Mouse (Mus musculus) retina, embryonic 14.5 days (tissue): ENCODE results near the gene Fam129a.

ENCODE experiments used
- DNase-seq: peaks from one replicate; pipeline ENCODE4 v3.0.0-alpha.2; 2015; ENCODE audit warnings: low spot score

Fam129a gene

GRCm38 (mm10) chr1:151699363-151699762 lies 128.4 kb downstream of the Fam129a start:
- no peak for DNase-seq

- no peak for DNase-seq
These were observed 131.8 kb downstream of the Fam129a start for GRCm38 (mm10) chr1:151702816-151703215.

GRCm38 (mm10) chr1:151705723-151706396 lies 134.9 kb downstream of the Fam129a start:
- peak; percentile 88 for DNase-seq

GRCm38 (mm10) chr1:151706397-151706752 lies 135.4 kb downstream of the Fam129a start:
- DNase-seq, result no peak

- DNase-seq, result no peak
These were observed 138.2 kb downstream of the Fam129a start for GRCm38 (mm10) chr1:151708966-151709733.

- DNase-seq, result no peak
These were observed 138.7 kb downstream of the Fam129a start for GRCm38 (mm10) chr1:151709734-151710022.

- no peak for DNase-seq
These were observed 139.6 kb downstream of the Fam129a start for GRCm38 (mm10) chr1:151710424-151711055.

GRCm38 (mm10) chr1:151711062-151711461 lies 140.1 kb downstream of the Fam129a start:
- DNase-seq, result no peak

GRCm38 (mm10) chr1:151712664-151713063 lies 141.7 kb downstream of the Fam129a start:
- DNase-seq, result no peak

- DNase-seq, result no peak
These were observed 142.6 kb downstream of the Fam129a start for GRCm38 (mm10) chr1:151713622-151714021.

GRCm38 (mm10) chr1:151716024-151716710 lies 145.2 kb downstream of the Fam129a start:
- peak; percentile 44 for DNase-seq

GRCm38 (mm10) chr1:151717624-151718023 lies 146.6 kb downstream of the Fam129a start:
- DNase-seq, result no peak

- DNase-seq, result no peak
These were observed 147.6 kb downstream of the Fam129a start for GRCm38 (mm10) chr1:151718575-151718974.

- DNase-seq, result no peak
These were observed 148.9 kb downstream of the Fam129a start for GRCm38 (mm10) chr1:151719911-151720310.

- no peak for DNase-seq
These were observed 149.6 kb downstream of the Fam129a start for GRCm38 (mm10) chr1:151720566-151720965.

- DNase-seq, result no peak
These were observed 150.5 kb downstream of the Fam129a start for GRCm38 (mm10) chr1:151721357-151721983.

GRCm38 (mm10) chr1:151723771-151724170 lies 152.8 kb downstream of the Fam129a start:
- no peak for DNase-seq

GRCm38 (mm10) chr1:151725590-151725989 lies 154.6 kb downstream of the Fam129a start:
- DNase-seq, result no peak

GRCm38 (mm10) chr1:151726358-151726757 lies 155.4 kb downstream of the Fam129a start:
- DNase-seq, result no peak

- no peak for DNase-seq
These were observed 157.2 kb downstream of the Fam129a start for GRCm38 (mm10) chr1:151728141-151728540.

GRCm38 (mm10) chr1:151737146-151737545 lies 166.2 kb downstream of the Fam129a start:
- DNase-seq, result no peak

GRCm38 (mm10) chr1:151741199-151741621 lies 170.2 kb downstream of the Fam129a start:
- no peak for DNase-seq
